Mouse (Mus musculus): ENCODE results near the gene Tnks1bp1. TPM values are rescaled to one million over a fixed set of nuclear protein-coding genes. Genes with fewer than 3 reads are reported as not detected.
A peak's percentile ranks its signal among the peaks of the same experiment; 100 is the strongest.

Gene Tnks1bp1
- polyA plus RNA-seq, 1 experiment from 2014 or later, result 43.9 TPM

DNA sequence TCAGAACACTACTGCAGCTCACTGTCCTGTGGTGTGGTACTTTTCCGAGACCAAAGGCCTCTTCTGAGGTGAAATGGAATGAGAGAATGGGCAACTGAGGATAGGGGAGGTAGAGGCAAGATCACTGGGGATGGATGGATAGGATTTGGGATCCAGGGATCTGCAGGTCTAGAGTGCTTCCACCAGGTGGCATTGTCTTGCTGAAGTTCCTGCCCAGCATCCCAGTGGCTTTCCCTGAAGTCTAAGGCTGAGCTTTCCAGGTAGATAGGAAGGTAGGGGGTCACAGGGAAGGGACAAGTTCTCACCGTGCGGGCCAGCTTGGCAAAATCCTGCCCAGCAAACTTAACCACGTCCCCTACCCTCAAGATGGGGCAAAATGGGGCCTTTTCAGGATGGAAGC, 25.8 kb upstream of the Tnks1bp1 start:
- H3K4me2 ChIP-seq (replicated peaks), result no peak overlapping the region
- H3K4me1 ChIP-seq, result no peaks in the 10 kb centered on the region
- H3K4me3 ChIP-seq, result no peak overlapping the region
- 18% methylated on average over 4 of the region's 4 CpGs for WGBS
- H3K9me3 ChIP-seq, result no peaks in the 10 kb centered on the region
- H3K36me3 ChIP-seq, result no peaks in the 10 kb centered on the region
- H3K27me3 ChIP-seq, result no peaks in the 10 kb centered on the region
- no peak for ATAC-seq (ENCODE audit: low FRiP score, low read depth)
- H3K27ac ChIP-seq, result no peak overlapping the region
- no peak overlapping the region for H3K9ac ChIP-seq

DNA sequence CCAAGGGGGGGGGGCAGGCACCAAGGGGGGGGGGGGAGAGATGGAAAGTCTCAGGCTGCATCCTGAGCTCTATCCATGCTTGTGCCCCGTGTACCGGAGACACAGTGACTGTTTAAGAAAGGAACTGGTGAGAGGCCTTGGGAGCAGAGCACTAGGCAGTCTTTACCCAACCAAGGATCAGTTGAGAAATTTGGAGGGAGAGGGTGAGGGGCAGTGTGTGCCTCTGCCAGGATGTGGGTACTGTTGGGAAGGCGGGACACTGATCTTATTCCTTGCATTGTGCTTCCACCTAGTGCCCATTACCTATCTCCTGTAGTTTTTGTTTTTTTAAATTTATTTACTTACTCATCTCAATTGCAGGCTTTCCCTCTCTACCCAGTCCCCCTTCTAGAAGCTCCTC, 21.6 kb upstream of the Tnks1bp1 start:
- Histone ChIP-seq H3K9me3 (no peaks in the 10 kb centered on the region), H3K27ac (no peak overlapping the region), H3K36me3 (no peaks in the 10 kb centered on the region), H3K4me1 (no peaks in the 10 kb centered on the region), H3K4me2 (replicated peaks) (no peak overlapping the region), H3K9ac (no peak overlapping the region), H3K4me3 (no peak overlapping the region), H3K27me3 (no peaks in the 10 kb centered on the region)
- no peak for ATAC-seq (ENCODE audit: low FRiP score, low read depth)
- 87% methylated on average over 3 of the region's 3 CpGs for WGBS

DNA sequence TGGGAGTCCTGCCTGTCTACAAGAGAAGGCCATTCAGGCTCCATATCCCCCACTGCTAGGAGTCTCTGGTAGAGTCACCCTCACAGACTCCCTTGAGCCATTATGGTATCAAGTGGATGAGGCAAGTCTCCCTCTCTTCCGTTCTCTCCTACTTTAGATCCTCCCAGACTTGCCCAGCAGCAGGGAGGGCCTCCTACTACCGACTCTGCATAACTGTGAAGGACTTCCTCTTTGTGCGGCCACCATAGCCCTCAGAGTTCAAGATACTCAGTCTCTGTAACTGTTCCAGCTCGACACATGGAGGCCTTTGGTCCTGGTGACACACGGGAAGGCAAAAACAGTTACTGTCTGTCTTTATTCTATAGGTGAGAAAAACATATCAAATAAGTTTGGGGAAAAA, 20.5 kb upstream of the Tnks1bp1 start:
- H3K4me3 ChIP-seq, result no peak overlapping the region
- H3K9me3 ChIP-seq, result no peaks in the 10 kb centered on the region
- no peak overlapping the region for H3K27ac ChIP-seq
- H3K36me3 ChIP-seq, result no peaks in the 10 kb centered on the region
- H3K27me3 ChIP-seq, result no peaks in the 10 kb centered on the region
- ATAC-seq (ENCODE audit: low FRiP score, low read depth), result no peak
- H3K4me2 ChIP-seq (replicated peaks), result no peak overlapping the region
- no peak overlapping the region for H3K9ac ChIP-seq
- WGBS, result 71% methylated on average over 5 of the region's 5 CpGs
- no peaks in the 10 kb centered on the region for H3K4me1 ChIP-seq

GRCm38 (mm10) chr2:85029897-85030296, 17.9 kb upstream of the Tnks1bp1 start:
- WGBS, result 23% methylated on average over 6 of the region's 6 CpGs
- Histone ChIP-seq H3K27ac (no peak overlapping the region), H3K27me3 (no peaks in the 10 kb centered on the region), H3K9me3 (no peaks in the 10 kb centered on the region), H3K36me3 (no peaks in the 10 kb centered on the region), H3K4me2 (replicated peaks) (no peak overlapping the region), H3K4me3 (no peak overlapping the region), H3K9ac (no peak overlapping the region), H3K4me1 (no peaks in the 10 kb centered on the region)
- ATAC-seq (ENCODE audit: low FRiP score, low read depth), result no peak

DNA sequence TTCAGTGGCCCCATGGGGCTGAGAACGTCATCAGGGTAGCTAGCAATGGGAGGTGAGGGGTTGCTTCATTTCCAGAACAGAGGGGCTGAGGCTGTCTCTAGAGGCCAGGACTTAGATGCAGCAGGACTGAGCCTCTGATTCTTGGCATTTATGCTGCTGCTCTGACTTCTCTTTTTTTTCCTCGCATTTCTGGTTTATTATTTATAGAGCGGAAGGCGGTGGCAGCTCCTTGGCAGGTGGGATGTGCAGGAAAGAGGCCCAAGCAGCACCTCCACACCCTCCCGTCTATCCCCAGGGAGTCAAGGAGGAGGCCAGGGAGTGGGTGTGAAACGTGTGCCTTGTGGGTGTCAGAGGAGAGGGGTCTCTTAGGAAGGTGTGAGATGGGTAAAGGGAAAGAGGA, 16.8 kb upstream of the Tnks1bp1 start:
- H3K4me2 ChIP-seq (replicated peaks), result no peak overlapping the region
- no peaks in the 10 kb centered on the region for H3K27me3 ChIP-seq
- no peak overlapping the region for H3K4me3 ChIP-seq
- H3K4me1 ChIP-seq, result peaks cover under 1% of the 10 kb centered on the region
- no peak for ATAC-seq (ENCODE audit: low FRiP score, low read depth)
- H3K9ac ChIP-seq, result peak overlapping the region; percentile 8; the same call in 1 of the 2 replicates
- H3K36me3 ChIP-seq, result no peaks in the 10 kb centered on the region
- H3K27ac ChIP-seq, result no peak overlapping the region
- 63% methylated on average over 6 of the region's 6 CpGs for WGBS
- H3K9me3 ChIP-seq, result no peaks in the 10 kb centered on the region

DNA sequence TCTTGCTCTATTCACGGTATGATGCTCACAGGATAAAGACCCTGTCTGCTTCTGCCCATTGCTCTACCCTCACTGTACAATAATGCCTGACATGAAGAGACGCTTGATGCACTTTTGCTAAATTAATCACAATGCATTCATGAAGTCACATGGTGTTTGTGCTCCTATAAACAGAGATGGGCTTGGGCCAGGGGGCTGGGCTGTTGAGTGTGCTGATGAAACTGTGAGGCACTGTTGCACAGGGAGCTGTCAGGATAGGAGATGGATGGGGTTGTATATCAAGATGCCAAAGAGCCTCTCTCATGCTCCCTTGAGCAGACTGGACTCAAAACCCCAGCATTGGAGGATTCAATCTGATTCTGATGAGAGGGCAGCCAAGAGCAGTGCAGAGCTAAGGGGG, 14.7 kb upstream of the Tnks1bp1 start:
- no peak overlapping the region for H3K4me3 ChIP-seq
- 80% methylated on average over 2 of the region's 2 CpGs for WGBS
- H3K27me3 ChIP-seq, result no peaks in the 10 kb centered on the region
- no peaks in the 10 kb centered on the region for H3K9me3 ChIP-seq
- H3K27ac ChIP-seq, result no peak overlapping the region
- peaks cover 12% of the 10 kb centered on the region for H3K4me1 ChIP-seq
- H3K36me3 ChIP-seq, result no peaks in the 10 kb centered on the region
- no peak overlapping the region for H3K9ac ChIP-seq
- no peak overlapping the region for H3K4me2 ChIP-seq (replicated peaks)
- ATAC-seq (ENCODE audit: low FRiP score, low read depth), result no peak

DNA sequence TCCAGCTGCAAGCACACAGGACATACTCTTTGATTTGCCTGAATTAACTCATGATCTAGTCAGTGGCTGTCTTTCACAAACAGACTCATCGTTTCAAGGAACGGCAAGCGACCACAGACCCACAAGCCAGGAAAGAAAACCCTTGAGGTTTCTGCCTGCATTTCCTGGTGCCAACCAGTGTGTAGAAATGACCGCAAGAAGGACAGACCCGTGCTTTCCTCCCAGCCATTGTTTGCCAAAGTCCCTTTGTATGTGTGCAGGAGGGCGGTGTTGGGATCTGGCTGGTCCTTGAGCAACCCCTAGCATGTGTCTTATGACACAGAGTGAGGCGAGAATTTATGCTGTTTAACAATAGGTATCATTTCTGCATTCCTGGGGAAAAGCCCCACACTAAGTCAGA, 13.7 kb upstream of the Tnks1bp1 start:
- ATAC-seq (ENCODE audit: low FRiP score, low read depth), result no peak
- H3K4me1 ChIP-seq, result peaks cover 19% of the 10 kb centered on the region
- H3K9ac ChIP-seq, result no peak overlapping the region
- WGBS, result 90% methylated on average over 7 of the region's 7 CpGs
- peaks cover 4% of the 10 kb centered on the region for H3K36me3 ChIP-seq
- H3K27me3 ChIP-seq, result no peaks in the 10 kb centered on the region
- no peak overlapping the region for H3K4me2 ChIP-seq (replicated peaks)
- H3K9me3 ChIP-seq, result no peaks in the 10 kb centered on the region
- no peak overlapping the region for H3K27ac ChIP-seq
- H3K4me3 ChIP-seq, result no peak overlapping the region

DNA sequence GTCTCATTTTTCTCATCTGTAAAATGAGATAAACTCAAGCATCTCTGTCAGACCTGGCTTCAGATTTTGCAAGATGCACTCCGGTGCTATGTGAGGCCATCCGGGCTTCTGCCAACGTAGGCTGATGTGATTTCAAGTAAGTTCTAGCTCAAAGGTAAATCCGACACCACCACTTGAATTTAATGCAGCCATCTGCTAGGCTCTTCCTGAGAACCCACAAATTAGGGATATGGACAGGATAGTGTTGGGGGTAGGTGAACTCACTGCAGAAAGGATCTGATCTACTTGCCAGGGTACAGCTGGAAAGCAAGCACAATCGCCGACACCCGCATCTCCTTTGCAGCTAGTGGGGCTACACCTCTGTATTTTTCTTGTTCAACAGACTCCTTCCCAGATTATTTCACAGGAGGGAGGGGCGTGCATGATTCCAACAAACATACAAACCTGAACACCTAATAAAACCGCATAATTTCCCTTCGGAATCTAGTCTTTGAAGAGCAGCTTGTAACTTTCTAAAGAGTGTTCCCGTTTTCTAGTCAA, 11.2 kb upstream of the Tnks1bp1 start:
- Histone ChIP-seq H3K9me3 (no peaks in the 10 kb centered on the region), H3K9ac (peak overlapping the region; percentile 96), H3K4me1 (peaks cover 22% of the 10 kb centered on the region), H3K36me3 (peaks cover 28% of the 10 kb centered on the region), H3K27ac (peak overlapping the region; percentile 63; the same call in 1 of the 2 replicates), H3K4me3 (peak overlapping the region; percentile 84), H3K4me2 (replicated peaks) (peak overlapping the region; percentile 85), H3K27me3 (no peaks in the 10 kb centered on the region)
- 6% methylated on average over 11 of the region's 11 CpGs for WGBS
- peak; percentile 28 for ATAC-seq (ENCODE audit: low FRiP score, low read depth)

DNA sequence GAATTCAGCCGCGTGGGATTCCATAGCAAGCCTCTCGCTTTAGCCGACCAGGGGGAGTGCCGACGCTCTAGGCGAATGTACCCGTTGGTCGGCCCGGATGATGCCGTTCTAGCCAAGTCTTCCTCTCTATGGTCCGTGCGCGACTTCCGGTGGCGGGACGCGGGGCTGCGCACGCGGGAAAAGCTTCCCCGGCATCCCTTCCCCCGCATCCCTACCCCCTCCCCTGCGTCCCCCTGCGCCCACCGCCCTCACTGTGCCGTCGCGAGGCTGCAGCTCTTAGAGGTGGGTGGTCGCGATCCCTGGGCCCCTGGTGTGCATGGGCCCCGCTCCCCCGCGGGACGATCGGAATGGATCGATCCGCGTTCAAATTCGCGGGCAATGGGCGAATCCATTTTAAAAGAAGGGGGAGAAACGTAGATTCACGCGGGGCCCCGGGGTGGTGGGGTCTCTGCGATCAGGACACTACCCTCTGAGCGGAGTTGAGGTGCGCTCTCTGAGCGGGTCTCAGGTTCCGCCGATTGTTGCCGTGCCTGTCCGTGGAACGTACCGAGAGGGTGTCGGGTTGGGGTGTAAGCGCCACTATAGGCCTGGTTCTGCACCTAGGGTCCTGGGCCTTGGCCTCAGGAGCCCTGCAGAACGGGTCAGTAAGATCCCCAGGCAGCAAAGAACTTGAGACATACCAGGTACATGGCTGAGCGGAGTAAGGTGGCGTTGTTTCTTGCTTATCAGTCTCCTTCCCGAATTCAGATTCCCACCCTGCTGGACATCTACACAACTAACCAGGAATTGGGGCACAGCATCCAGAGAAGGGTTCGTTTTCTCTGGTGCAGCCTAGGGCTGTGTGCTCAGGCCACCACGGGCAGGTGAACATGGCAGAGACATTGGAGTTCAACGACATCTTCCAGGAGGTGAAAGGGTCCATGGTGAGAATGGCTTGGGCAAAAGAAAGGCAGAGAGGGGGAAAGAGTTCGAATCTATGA, 10.5 kb upstream of the Tnks1bp1 start, which contains the start of the genes Ssrp1 and P2rx3:
TSS of gene Ssrp1 (plus strand) at position 188 of the 980 bp plus-strand sequence.
TSS of gene P2rx3 (minus strand) at position 416 of the 980 bp plus-strand sequence.
- Histone ChIP-seq H3K4me3 (peak within 1 kb of the TSS; percentile 84), H3K9ac (peak within 1 kb of the TSS; percentile 96), H3K36me3 (peaks cover 36% of the 10 kb centered on the region), H3K27ac (peak within 1 kb of the TSS; percentile 85), H3K27me3 (no peaks in the 10 kb centered on the region), H3K9me3 (no peaks in the 10 kb centered on the region), H3K4me2 (replicated peaks) (peak within 1 kb of the TSS; percentile 85), H3K4me1 (peaks cover 22% of the 10 kb centered on the region)
- ATAC-seq (ENCODE audit: low FRiP score, low read depth), result peak; percentile 95
- under 1% methylated on average over 66 of the region's 66 CpGs for WGBS

GRCm38 (mm10) chr2:85038336-85038735, 9.5 kb upstream of the Tnks1bp1 start:
- Histone ChIP-seq H3K4me3 (peak overlapping the region; percentile 84), H3K9me3 (no peaks in the 10 kb centered on the region), H3K27ac (no peak overlapping the region), H3K9ac (peak overlapping the region; percentile 96), H3K4me2 (replicated peaks) (peak overlapping the region; percentile 85), H3K27me3 (no peaks in the 10 kb centered on the region), H3K4me1 (peaks cover 22% of the 10 kb centered on the region), H3K36me3 (peaks cover 46% of the 10 kb centered on the region)
- WGBS, result 86% methylated on average over 13 of the region's 13 CpGs
- ATAC-seq (ENCODE audit: low FRiP score, low read depth), result no peak

GRCm38 (mm10) chr2:85043623-85044022, 4.2 kb upstream of the Tnks1bp1 start:
- H3K4me3 ChIP-seq, result no peak overlapping the region

GRCm38 (mm10) chr2:85046222-85046621, 1.6 kb upstream of the Tnks1bp1 start:
- WGBS, result 87% methylated on average over 8 of the region's 8 CpGs
- Histone ChIP-seq H3K4me2 (replicated peaks) (no peak overlapping the region), H3K27ac (no peak overlapping the region), H3K27me3 (no peaks in the 10 kb centered on the region), H3K4me3 (no peak overlapping the region), H3K9me3 (no peaks in the 10 kb centered on the region), H3K36me3 (peaks cover 59% of the 10 kb centered on the region), H3K9ac (peak overlapping the region; percentile 87; the same call in 1 of the 2 replicates), H3K4me1 (peaks cover 39% of the 10 kb centered on the region)
- no peak for ATAC-seq (ENCODE audit: low FRiP score, low read depth)

More at GRCm38 (mm10) chr2:85043623-85044022, 4.2 kb upstream of the Tnks1bp1 start:
- H3K9me3 ChIP-seq, result no peaks in the 10 kb centered on the region
- no peak for ATAC-seq (ENCODE audit: low FRiP score, low read depth)
- no peaks in the 10 kb centered on the region for H3K27me3 ChIP-seq
- 88% methylated on average over 7 of the region's 7 CpGs for WGBS
- no peak overlapping the region for H3K9ac ChIP-seq
- no peak overlapping the region for H3K27ac ChIP-seq
- no peak overlapping the region for H3K4me2 ChIP-seq (replicated peaks)
- peaks cover 19% of the 10 kb centered on the region for H3K4me1 ChIP-seq
- peaks cover 83% of the 10 kb centered on the region for H3K36me3 ChIP-seq
